Mouse (Mus musculus): ENCODE results near the gene Wdr45. TPM values are rescaled to one million over a fixed set of nuclear protein-coding genes. Genes with fewer than 3 reads are reported as not detected.
"Not testable (repeated sequence)": the region's sequence is repeated elsewhere in the genome, so short reads cannot be mapped to it uniquely, and the experiment has no call there.

Wdr45 gene
- polyA plus RNA-seq, 1 experiment from 2014 or later: 40.6 TPM

GRCm38 (mm10) chrX:7679405-7680056, 34.6 kb upstream of the Wdr45 start:
- no peak overlapping the region; the same call in 1 of the 2 replicates for H3K27ac ChIP-seq (replicated peaks)
- H3K4me3 ChIP-seq (replicated peaks): peak overlapping the region; percentile 32
- H3K9me3 ChIP-seq (replicated peaks): no peaks in the 10 kb centered on the region
- 0 out of 2 replicates have a peak, but pooled peaks cover 5% of the 10 kb centered on the region for H3K4me1 ChIP-seq
- peak overlapping the region; percentile 56 for H3K4me2 ChIP-seq (replicated peaks)
- WGBS: 18% methylated on average over 27 of the region's 27 CpGs
- peak; percentile 92 for ATAC-seq (ENCODE audit: insufficient number of reproducible peaks, low FRiP score, low TSS enrichment, low read depth)
- no peaks in the 10 kb centered on the region for H3K36me3 ChIP-seq
- no peak overlapping the region for H3K9ac ChIP-seq
- no peaks in the 10 kb centered on the region for H3K27me3 ChIP-seq

GRCm38 (mm10) chrX:7680057-7680412, 34.1 kb upstream of the Wdr45 start:
- Histone ChIP-seq H3K4me1 (0 out of 2 replicates have a peak, but pooled peaks cover under 1% of the 10 kb centered on the region), H3K9me3 (replicated peaks) (no peaks in the 10 kb centered on the region), H3K27me3 (no peaks in the 10 kb centered on the region), H3K4me2 (replicated peaks) (peak overlapping the region; percentile 56), H3K9ac (no peak overlapping the region), H3K27ac (replicated peaks) (no peak overlapping the region), H3K36me3 (no peaks in the 10 kb centered on the region), H3K4me3 (replicated peaks) (peak overlapping the region; percentile 32)
- 0 out of 2 replicates have a peak, but pooled peaks have one; percentile 31 for ATAC-seq (ENCODE audit: insufficient number of reproducible peaks, low FRiP score, low TSS enrichment, low read depth)
- 16% methylated on average over 12 of the region's 12 CpGs for WGBS

- peak within 1 kb of the TSS; percentile 32 for H3K4me3 ChIP-seq (replicated peaks)
- 63% methylated on average over 14 of the region's 14 CpGs for WGBS
- H3K36me3 ChIP-seq: no peaks in the 10 kb centered on the region
- H3K9me3 ChIP-seq (replicated peaks): no peaks in the 10 kb centered on the region
- no peak for ATAC-seq (ENCODE audit: insufficient number of reproducible peaks, low FRiP score, low TSS enrichment, low read depth)
- H3K4me1 ChIP-seq: no peaks in the 10 kb centered on the region
- H3K9ac ChIP-seq: no peak within 1 kb of the TSS
- no peak within 1 kb of the TSS for H3K27ac ChIP-seq (replicated peaks)
- H3K4me2 ChIP-seq (replicated peaks): peak within 1 kb of the TSS; percentile 56
- no peaks in the 10 kb centered on the region for H3K27me3 ChIP-seq
These were observed 33.3 kb upstream of the Wdr45 start, which contains the start of gene Magix for GRCm38 (mm10) chrX:7680864-7681263. Gene Magix (minus strand): TSS chrX:7681251.

- 77% methylated on average over 2 of the region's 2 CpGs for WGBS
These were observed 25.8 kb upstream of the Wdr45 start for GRCm38 (mm10) chrX:7688321-7688720.

GRCm38 (mm10) chrX:7690486-7690885, 23.6 kb upstream of the Wdr45 start:
- 54% methylated on average over 3 of the region's 3 CpGs for WGBS
- no peaks in the 10 kb centered on the region for H3K4me1 ChIP-seq
- no peaks in the 10 kb centered on the region for H3K9me3 ChIP-seq (replicated peaks)
- no peak overlapping the region for H3K27ac ChIP-seq (replicated peaks)
- no peaks in the 10 kb centered on the region for H3K36me3 ChIP-seq
- ATAC-seq (ENCODE audit: insufficient number of reproducible peaks, low FRiP score, low TSS enrichment, low read depth): no peak; the same call in 1 of the 2 replicates
- H3K9ac ChIP-seq: no peak overlapping the region
- no peaks in the 10 kb centered on the region for H3K27me3 ChIP-seq
- no peak overlapping the region for H3K4me2 ChIP-seq (replicated peaks)
- H3K4me3 ChIP-seq (replicated peaks): no peak overlapping the region

More at GRCm38 (mm10) chrX:7688321-7688720, 25.8 kb upstream of the Wdr45 start:
- H3K27ac ChIP-seq (replicated peaks): no peak overlapping the region
- no peaks in the 10 kb centered on the region for H3K36me3 ChIP-seq
- H3K9me3 ChIP-seq (replicated peaks): no peaks in the 10 kb centered on the region
- no peak overlapping the region for H3K4me2 ChIP-seq (replicated peaks)
- H3K4me1 ChIP-seq: no peaks in the 10 kb centered on the region
- ATAC-seq (ENCODE audit: insufficient number of reproducible peaks, low FRiP score, low TSS enrichment, low read depth): no peak
- H3K9ac ChIP-seq: no peak overlapping the region
- no peaks in the 10 kb centered on the region for H3K27me3 ChIP-seq
- no peak overlapping the region for H3K4me3 ChIP-seq (replicated peaks)

DNA sequence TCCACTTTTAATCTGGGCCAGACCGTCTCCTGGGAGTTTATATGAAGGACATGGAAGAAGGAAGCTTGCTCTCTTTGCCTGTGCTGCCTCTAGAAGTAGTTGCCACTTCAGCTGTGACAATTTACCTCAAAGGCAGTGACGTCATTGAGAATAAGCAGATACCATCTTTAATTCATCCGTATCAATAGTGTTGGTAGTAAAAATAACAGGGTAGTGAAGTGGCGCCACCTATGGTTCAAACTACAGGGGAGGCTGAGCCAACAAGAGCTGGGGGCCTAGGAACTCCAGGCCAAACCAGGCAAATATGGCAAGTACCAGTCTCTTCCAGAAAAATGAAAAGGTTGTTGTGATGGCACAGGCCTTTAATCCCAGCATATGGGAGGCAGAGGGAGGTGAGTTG, 21.3 kb upstream of the Wdr45 start:
- Histone ChIP-seq H3K9ac (no peak overlapping the region), H3K9me3 (replicated peaks) (no peaks in the 10 kb centered on the region), H3K27ac (replicated peaks) (no peak overlapping the region), H3K27me3 (no peaks in the 10 kb centered on the region), H3K4me3 (replicated peaks) (no peak overlapping the region), H3K36me3 (no peaks in the 10 kb centered on the region), H3K4me1 (no peaks in the 10 kb centered on the region), H3K4me2 (replicated peaks) (no peak overlapping the region)
- ATAC-seq (ENCODE audit: insufficient number of reproducible peaks, low FRiP score, low TSS enrichment, low read depth): no peak
- 37% methylated on average over 4 of the region's 4 CpGs for WGBS

GRCm38 (mm10) chrX:7696520-7696919, 17.6 kb upstream of the Wdr45 start:
- Histone ChIP-seq H3K4me2 (replicated peaks) (peak overlapping the region; percentile 29; the same call in 1 of the 2 replicates), H3K27me3 (no peaks in the 10 kb centered on the region), H3K9ac (no peak overlapping the region), H3K36me3 (0 out of 2 replicates have a peak, but pooled peaks cover 7% of the 10 kb centered on the region), H3K4me1 (peaks cover 4% of the 10 kb centered on the region; the same call in 1 of the 2 replicates), H3K27ac (replicated peaks) (no peak overlapping the region), H3K4me3 (replicated peaks) (peak overlapping the region; percentile 55), H3K9me3 (replicated peaks) (no peaks in the 10 kb centered on the region)
- ATAC-seq (ENCODE audit: insufficient number of reproducible peaks, low FRiP score, low TSS enrichment, low read depth): 0 out of 2 replicates have a peak, but pooled peaks have one; percentile 9
- WGBS: 43% methylated on average over 6 of the region's 6 CpGs

DNA sequence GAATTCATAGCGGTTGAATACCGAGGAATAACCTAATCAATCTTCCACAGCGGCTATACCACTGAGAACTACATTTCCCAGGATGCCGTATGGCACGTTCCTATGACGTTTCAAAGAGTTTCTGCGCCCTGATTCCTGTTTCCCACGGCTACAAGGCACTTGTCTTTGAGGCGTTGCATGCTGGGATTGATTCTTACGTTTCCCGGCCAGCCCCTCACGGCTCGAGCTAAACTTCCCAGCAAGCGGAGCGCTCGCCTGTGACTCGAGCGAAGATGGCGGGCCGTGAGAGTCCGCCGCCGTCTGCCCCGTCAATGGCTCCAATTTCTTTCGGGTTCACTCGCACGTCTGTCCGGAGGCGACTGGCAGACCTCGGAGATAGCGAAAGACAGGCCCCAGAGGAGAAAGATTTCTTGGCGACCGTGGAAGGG, 17.2 kb upstream of the Wdr45 start, which contains the start of gene Gpkow:
Gene Gpkow (plus strand): TSS at position 178 of the 428 bp plus-strand sequence.
- H3K4me1 ChIP-seq: peaks cover 4% of the 10 kb centered on the region; the same call in 1 of the 2 replicates
- peak within 1 kb of the TSS; percentile 51 for H3K9ac ChIP-seq
- no peaks in the 10 kb centered on the region for H3K9me3 ChIP-seq (replicated peaks)
- H3K4me2 ChIP-seq (replicated peaks): peak within 1 kb of the TSS; percentile 49
- H3K27ac ChIP-seq (replicated peaks): 0 out of 2 replicates have a peak within 1 kb of the TSS, but pooled peaks have one; percentile 34
- H3K36me3 ChIP-seq: 0 out of 2 replicates have a peak, but pooled peaks cover 11% of the 10 kb centered on the region
- peak within 1 kb of the TSS; percentile 55 for H3K4me3 ChIP-seq (replicated peaks)
- no peaks in the 10 kb centered on the region for H3K27me3 ChIP-seq
- 11% methylated on average over 33 of the region's 33 CpGs for WGBS
- peak; percentile 94 for ATAC-seq (ENCODE audit: insufficient number of reproducible peaks, low FRiP score, low TSS enrichment, low read depth)

DNA sequence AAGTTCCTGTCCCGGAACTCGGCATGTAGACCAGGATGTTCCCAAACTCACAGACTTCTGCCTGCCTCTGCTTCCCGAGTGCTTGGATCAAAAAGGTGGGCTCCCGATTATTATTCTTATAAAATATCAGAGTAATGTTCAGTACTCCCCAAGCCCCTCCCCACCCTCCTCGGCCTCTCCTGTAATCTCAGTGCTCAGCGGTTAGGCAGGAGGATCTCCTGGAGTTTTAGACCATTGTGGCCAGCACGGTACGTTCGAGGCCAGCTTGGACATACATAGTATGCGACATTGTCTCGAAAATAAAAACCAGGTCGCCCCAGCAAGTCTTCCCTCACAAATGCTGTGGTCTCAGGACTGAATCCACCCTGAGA, 384 bp upstream of the Wdr45 start:
- not testable (repeated sequence) for H3K27ac ChIP-seq (replicated peaks); H3K4me1 ChIP-seq; H3K9me3 ChIP-seq (replicated peaks); H3K27me3 ChIP-seq; H3K36me3 ChIP-seq; H3K9ac ChIP-seq
- peak overlapping the region; percentile 35 for H3K4me3 ChIP-seq (replicated peaks)
- 25% methylated on average over 6 of the region's 12 CpGs for WGBS
- ATAC-seq (ENCODE audit: insufficient number of reproducible peaks, low FRiP score, low TSS enrichment, low read depth): peak; percentile 30; the same call in 1 of the 2 replicates
- peak overlapping the region; percentile 40 for H3K4me2 ChIP-seq (replicated peaks)

DNA sequence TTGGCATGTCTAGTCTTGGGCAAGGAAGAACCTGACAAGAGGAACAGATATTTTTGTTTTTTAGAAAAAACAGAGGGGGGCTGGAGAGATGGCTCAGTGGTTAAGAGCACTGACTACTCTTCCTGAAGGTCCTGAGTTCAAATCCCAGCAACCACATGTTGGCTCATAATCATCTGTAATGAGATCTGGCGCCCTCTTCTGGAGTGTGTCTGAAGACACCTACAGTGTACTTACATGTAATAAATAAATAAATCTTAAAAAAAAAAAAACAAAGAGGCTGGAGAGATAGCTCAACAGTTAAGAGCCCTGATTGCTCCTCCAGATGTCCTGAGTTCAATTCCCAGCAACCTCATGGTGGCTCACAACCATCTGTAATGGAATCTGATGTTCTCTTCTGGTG, 1.9 kb downstream of the Wdr45 start:
- H3K4me1 ChIP-seq; H3K27ac ChIP-seq (replicated peaks); H3K4me2 ChIP-seq (replicated peaks); ATAC-seq (ENCODE audit: insufficient number of reproducible peaks, low FRiP score, low TSS enrichment, low read depth); H3K36me3 ChIP-seq; H3K9ac ChIP-seq; H3K4me3 ChIP-seq (replicated peaks); H3K27me3 ChIP-seq; H3K9me3 ChIP-seq (replicated peaks): not testable (repeated sequence)
- WGBS: 48% methylated on average over 1 of the region's 1 CpGs

- WGBS: 21% methylated on average over 22 of the region's 22 CpGs
- peak; percentile 81 for ATAC-seq (ENCODE audit: insufficient number of reproducible peaks, low FRiP score, low TSS enrichment, low read depth)
- H3K9me3 ChIP-seq (replicated peaks): no peaks in the 10 kb centered on the region
- 0 out of 2 replicates have a peak, but pooled peaks cover 7% of the 10 kb centered on the region for H3K36me3 ChIP-seq
- H3K27ac ChIP-seq (replicated peaks): peak within 1 kb of the TSS; percentile 95
- peak within 1 kb of the TSS; percentile 56 for H3K4me2 ChIP-seq (replicated peaks)
- H3K27me3 ChIP-seq: no peaks in the 10 kb centered on the region
- H3K4me3 ChIP-seq (replicated peaks): peak within 1 kb of the TSS; percentile 59
- H3K4me1 ChIP-seq: no peaks in the 10 kb centered on the region
- peak within 1 kb of the TSS; percentile 39 for H3K9ac ChIP-seq
These were observed 7.6 kb downstream of the Wdr45 start, which contains the start of gene Gm45208 for GRCm38 (mm10) chrX:7721514-7722281. Gene Gm45208 (plus strand): TSS chrX:7722245.

Data from embryonic facial prominence, embryonic 15.5 days (tissue).